Mouse (Mus musculus) midbrain, postnatal 0 days (tissue): ENCODE results near the gene Dhx16. TPM values are rescaled to one million over a fixed set of nuclear protein-coding genes. Genes with fewer than 3 reads are reported as not detected.

Source experiments
- ATAC-seq: fragments of 200-750 bp; cut with Nextera tagmentation; 2 replicates; pipeline ENCODE4 v1.8.0; 2017; ENCODE audit warnings: moderate number of reproducible peaks, mild to moderate bottlenecking, moderate TSS enrichment, moderate library complexity; ENCODE audit not compliant: low FRiP score
- DNase-seq: peaks from one replicate; pipeline ENCODE4 v3.0.0-alpha.2; 2015; ENCODE audit warnings: low spot score
- H3K27ac ChIP-seq: fragments of 300-500 bp; sonication (generic); 2 replicates; pipeline ENCODE4 v1.5.1; 2014; ENCODE audit warnings: low read depth, mild to moderate bottlenecking, low read length, mixed read lengths
- H3K27me3 ChIP-seq: fragments of 300-500 bp; sonication (generic); 2 replicates; pipeline ENCODE4 v1.6.1; 2014; ENCODE audit warnings: low read length, control low read depth, mixed read lengths; ENCODE audit not compliant: insufficient read depth
- H3K36me3 ChIP-seq: fragments of 300-500 bp; sonication (generic); 2 replicates; pipeline ENCODE4 v1.6.1; 2014; ENCODE audit warnings: low read length, control low read depth, mixed read lengths; ENCODE audit not compliant: insufficient read depth
- H3K4me1 ChIP-seq: fragments of 300-500 bp; sonication (generic); 2 replicates; pipeline ENCODE4 v1.6.1; 2014; ENCODE audit warnings: mild to moderate bottlenecking, control low read depth, antibody characterized with exemption, low read length, mixed read lengths; ENCODE audit not compliant: insufficient read depth
- H3K4me2 ChIP-seq: fragments of 300-500 bp; sonication (generic); 2 replicates; pipeline ENCODE4 v1.6.1; 2014; ENCODE audit warnings: low read depth, mild to moderate bottlenecking, low read length, mixed read lengths; ENCODE audit not compliant: poor library complexity, severe bottlenecking
- H3K4me3 ChIP-seq: fragments of 300-500 bp; sonication (generic); 2 replicates; pipeline ENCODE4 v1.5.1; 2014; ENCODE audit warnings: low read depth, mild to moderate bottlenecking, low read length, moderate library complexity
- H3K9ac ChIP-seq: fragments of 300-500 bp; sonication (generic); replicated peaks from 2 replicates; pipeline ENCODE4 v1.6.1; 2014; ENCODE audit warnings: mild to moderate bottlenecking, low read length, moderate library complexity, mixed read lengths; ENCODE audit not compliant: poor library complexity, severe bottlenecking
- H3K9me3 ChIP-seq: fragments of 300-500 bp; sonication (generic); 2 replicates; pipeline ENCODE4 v1.6.1; 2016; ENCODE audit warnings: low read length, control low read depth
- CTCF ChIP-seq: IDR thresholded peaks from 2 replicates; pipeline ENCODE4 v1.5.1; 2016; ENCODE audit warnings: antibody characterized with exemption, mild to moderate bottlenecking
- WGBS: fragments of 180-500 bp; shearing (Covaris S2); extraction: QIAGEN DNeasy Blood & Tissue Kit; methylation state at CpG from one replicate; pipeline ENCODE4 v1.1.7; 2014; 5-methylcytosine and 5-hydroxymethylcytosine counted together
- microRNA counts: library from miRNA; unstranded; fragments of <30 nt; microRNA quantifications from one replicate; lab custom pipeline; 2015
- microRNA-seq: library from miRNA; unstranded; fragments of <30 nt; microRNA quantifications from one replicate; pipeline ENCODE4, GENCODE M21; 2016; ENCODE audit warnings: borderline number of aligned reads
- polyA plus RNA-seq: library from polyadenylated mRNA; unstranded; fragments of >200 nt; fragmentation: Nextera tagmentation; extraction: Ambion mirVana; gene quantifications from 2 replicates; pipeline ENCODE4 v1.2.1, GENCODE M21; 2015
- total RNA-seq: library from RNA; depleted of rRNA; stranded (reverse); fragments of >200 nt; gene quantifications from 2 replicates; pipeline ENCODE4 v1.2.3, GENCODE M21; 2014; rRNA removed

Dhx16 gene
- total and polyA plus RNA-seq, 2 experiments from 2014 or later = 25.1 to 26.7 TPM

- no peak overlapping the region for H3K9ac ChIP-seq
- WGBS = 42% methylated on average over 1 of the region's 1 CpGs
- ATAC-seq (no peak), DNase-seq (no peak)
- H3K9me3 ChIP-seq = no peaks in the 10 kb centered on the region
- no peak for TF ChIP-seq CTCF
- H3K27me3 ChIP-seq = no peaks in the 10 kb centered on the region
- no peaks in the 10 kb centered on the region for H3K36me3 ChIP-seq
- H3K4me3 ChIP-seq = no peak overlapping the region
- no peaks in the 10 kb centered on the region for H3K4me1 ChIP-seq
- no peak overlapping the region for H3K4me2 ChIP-seq
- no peak overlapping the region for H3K27ac ChIP-seq
Observed at GRCm38 (mm10) chr17:35939941-35940340, 60.3 kb downstream of the Dhx16 start.

MicroRNAs encoded within 50 kb of the gene (microRNA counts, 519-probe panel; counts per million panel counts)
- microRNA mmu-miR-1894-3p (lab: Ali Mortazavi, UCI) (528 counts per million, percentile 58 among the panel's probes with 10 or more counts), microRNA mmu-miR-1894-5p (lab: Ali Mortazavi, UCI) (528 counts per million, percentile 58 among the panel's probes with 10 or more counts)

Small RNA genes lying within 50 kb of the gene (microRNA-seq; reads per million reads assigned to microRNA genes)
- gene Gm28033 (not detected), gene Mir1894 (not detected)

Other genes with a start within 250 kb of the Dhx16 start
- gene Mucl3, start 236.1 kb upstream of the Dhx16 start, total RNA-seq = 0.77 TPM in 1 of 2 replicates, not detected in the other
- not detected in 2 replicates for gene Mucl3, start 236.1 kb upstream of the Dhx16 start, polyA plus RNA-seq
- 43.0 and 49.2 TPM in 2 replicates for gene Vars2, start 212.2 kb upstream of the Dhx16 start, total RNA-seq
- gene Vars2, start 212.2 kb upstream of the Dhx16 start, polyA plus RNA-seq = 13.8 and 15.9 TPM in 2 replicates
- gene Gtf2h4, start 206.1 kb upstream of the Dhx16 start, total RNA-seq = 20.6 and 27.7 TPM in 2 replicates
- gene Gtf2h4, start 206.1 kb upstream of the Dhx16 start, polyA plus RNA-seq = 17.8 and 18.4 TPM in 2 replicates
- 82.8 and 100 TPM in 2 replicates for gene Ddr1, start 175.2 kb upstream of the Dhx16 start, total RNA-seq
- gene Ddr1, start 175.2 kb upstream of the Dhx16 start, polyA plus RNA-seq = 48.5 and 49.3 TPM in 2 replicates
- 10.9 and 13.5 TPM in 2 replicates for gene Ier3, start 58.1 kb upstream of the Dhx16 start, total RNA-seq
- 12.2 and 16.0 TPM in 2 replicates for gene Ier3, start 58.1 kb upstream of the Dhx16 start, polyA plus RNA-seq
- gene Flot1, start 56.6 kb upstream of the Dhx16 start, total RNA-seq = 112 and 122 TPM in 2 replicates
- gene Flot1, start 56.6 kb upstream of the Dhx16 start, polyA plus RNA-seq = 124 and 140 TPM in 2 replicates
- gene Tubb5, start 41.5 kb upstream of the Dhx16 start, total RNA-seq = 3,416 and 3,526 TPM in 2 replicates
- gene Tubb5, start 41.5 kb upstream of the Dhx16 start, polyA plus RNA-seq = 1,872 and 1,886 TPM in 2 replicates
- gene Mdc1, start 38.3 kb upstream of the Dhx16 start, total RNA-seq = 22.4 and 22.6 TPM in 2 replicates
- 3.7 and 4.7 TPM in 2 replicates for gene Mdc1, start 38.3 kb upstream of the Dhx16 start, polyA plus RNA-seq
- 7.6 and 12.1 TPM in 2 replicates for gene Nrm, start 18.5 kb upstream of the Dhx16 start, total RNA-seq
- 11.0 and 11.8 TPM in 2 replicates for gene Nrm, start 18.5 kb upstream of the Dhx16 start, polyA plus RNA-seq
- gene Ppp1r18, start 14.2 kb upstream of the Dhx16 start, total RNA-seq = 16.2 and 33.0 TPM in 2 replicates
- 14.1 and 14.4 TPM in 2 replicates for gene Ppp1r18, start 14.2 kb upstream of the Dhx16 start, polyA plus RNA-seq
- 43.5 and 47.7 TPM in 2 replicates for gene 2310061I04Rik, start 17.6 kb downstream of the Dhx16 start, total RNA-seq
- 88.3 and 89.3 TPM in 2 replicates for gene 2310061I04Rik, start 17.6 kb downstream of the Dhx16 start, polyA plus RNA-seq
- 199 and 216 TPM in 2 replicates for gene Atat1, start 30.3 kb downstream of the Dhx16 start, total RNA-seq
- gene Atat1, start 30.3 kb downstream of the Dhx16 start, polyA plus RNA-seq = 326 and 332 TPM in 2 replicates
- gene Mrps18b, start 36.6 kb downstream of the Dhx16 start, total RNA-seq = 37.2 and 46.6 TPM in 2 replicates
- 55.7 and 57.4 TPM in 2 replicates for gene Mrps18b, start 36.6 kb downstream of the Dhx16 start, polyA plus RNA-seq
- gene Ppp1r10, start 36.6 kb downstream of the Dhx16 start, total RNA-seq = 39.3 and 52.8 TPM in 2 replicates
- 23.0 and 24.8 TPM in 2 replicates for gene Ppp1r10, start 36.6 kb downstream of the Dhx16 start, polyA plus RNA-seq
- gene Abcf1, start 89.9 kb downstream of the Dhx16 start, total RNA-seq = 61.8 and 67.0 TPM in 2 replicates
- gene Abcf1, start 89.9 kb downstream of the Dhx16 start, polyA plus RNA-seq = 89.0 and 100 TPM in 2 replicates
- 94.9 and 117 TPM in 2 replicates for gene Gnl1, start 100.0 kb downstream of the Dhx16 start, total RNA-seq
- gene Gnl1, start 100.0 kb downstream of the Dhx16 start, polyA plus RNA-seq = 80.8 and 82.8 TPM in 2 replicates
- 43.9 and 57.8 TPM in 2 replicates for gene Prr3, start 100.4 kb downstream of the Dhx16 start, total RNA-seq
- 97.0 and 100 TPM in 2 replicates for gene Prr3, start 100.4 kb downstream of the Dhx16 start, polyA plus RNA-seq
- 0.16 and 1.7 TPM in 2 replicates for gene H2-T24, start 140.7 kb downstream of the Dhx16 start, total RNA-seq
- 5.3 and 7.2 TPM in 2 replicates for gene H2-T24, start 140.7 kb downstream of the Dhx16 start, polyA plus RNA-seq
- gene H2-T23, start 153.0 kb downstream of the Dhx16 start, total RNA-seq = 6.1 and 9.2 TPM in 2 replicates
- 6.4 and 7.3 TPM in 2 replicates for gene H2-T23, start 153.0 kb downstream of the Dhx16 start, polyA plus RNA-seq
- gene H2-T22, start 162.9 kb downstream of the Dhx16 start, total RNA-seq = 11.5 and 11.8 TPM in 2 replicates
- gene H2-T22, start 162.9 kb downstream of the Dhx16 start, polyA plus RNA-seq = 7.1 and 8.3 TPM in 2 replicates
- 0.16 TPM in 1 of 2 replicates, not detected in the other for gene Gm6034, start 163.1 kb downstream of the Dhx16 start, total RNA-seq
- gene Gm6034, start 163.1 kb downstream of the Dhx16 start, polyA plus RNA-seq = not detected in 2 replicates
- gene Gm11127, start 178.6 kb downstream of the Dhx16 start, total RNA-seq = 0.19 TPM in 1 of 2 replicates, not detected in the other
- 0.12 TPM in 1 of 2 replicates, not detected in the other for gene Gm11127, start 178.6 kb downstream of the Dhx16 start, polyA plus RNA-seq
- gene Gm19684, start 241.9 kb downstream of the Dhx16 start, total RNA-seq = not detected in 2 replicates
- gene Gm19684, start 241.9 kb downstream of the Dhx16 start, polyA plus RNA-seq = not detected in 2 replicates
- gene Gm7030, start 249.6 kb downstream of the Dhx16 start, total RNA-seq = not detected in 2 replicates
- gene Gm7030, start 249.6 kb downstream of the Dhx16 start, polyA plus RNA-seq = not detected in 2 replicates